Mouse (Mus musculus): ENCODE results near the gene 1700011M02Rik.
"Not testable (repeated sequence)": the region's sequence is repeated elsewhere in the genome, so short reads cannot be mapped to it uniquely, and the experiment has no call there.

1700011M02Rik gene

GRCm38 (mm10) chrX:102908587-102908986 lies at the start of gene 1700011M02Rik, which contains the start of gene Dmrtc1a:
1700011M02Rik (plus strand) TSS chrX:102908905.
Dmrtc1a (minus strand) TSS chrX:102908687.
- in situ Hi-C loops (cut with MboI, MseI), result not testable (repeated sequence)

- in situ Hi-C loops (cut with MboI, MseI), result loop anchor here (5.0 to 10.0 kb wide), 2 partner anchors 76 to 1907 kb away; no protein-coding TSS in a partner anchor
Measured at GRCm38 (mm10) chrX:102867871-102868270, 40.8 kb upstream of the 1700011M02Rik start, which contains the start of gene 1700031F05Rik. 1700031F05Rik (minus strand) TSS chrX:102867971.

- in situ Hi-C loops (cut with MboI, MseI), result loop anchor here in 1 of 2 experiments (5.0 kb wide), 1 partner anchor 218 kb away; no protein-coding TSS in a partner anchor
Measured at GRCm38 (mm10) chrX:102914823-102915222, 6.1 kb downstream of the 1700011M02Rik start.

GRCm38 (mm10) chrX:102926707-102927106 lies 18.0 kb downstream of the 1700011M02Rik start:
- in situ Hi-C loops (cut with MboI, MseI), result loop anchor here in 1 of 2 experiments (25.0 kb wide), 1 partner anchor 714 kb away; no protein-coding TSS in a partner anchor

- in situ Hi-C loops (cut with MboI, MseI), result loop anchor here in 1 of 2 experiments (25.0 kb wide), 1 partner anchor 716 kb away; no protein-coding TSS in a partner anchor
Measured at GRCm38 (mm10) chrX:102928072-102928471, 19.4 kb downstream of the 1700011M02Rik start, which contains the start of gene 1700018G05Rik. 1700018G05Rik (plus strand) TSS chrX:102928372.

- in situ Hi-C loops (cut with MboI, MseI), result loop anchor here (5.0 to 25.0 kb wide), 2 partner anchors 251 to 721 kb away; no protein-coding TSS in a partner anchor
Measured at GRCm38 (mm10) chrX:102932992-102933570, 24.4 kb downstream of the 1700011M02Rik start.

GRCm38 (mm10) chrX:102933571-102934394 lies 25.1 kb downstream of the 1700011M02Rik start:
- in situ Hi-C loops (cut with MboI, MseI), result loop anchor here (5.0 to 25.0 kb wide), 2 partner anchors 251 to 721 kb away; no protein-coding TSS in a partner anchor

GRCm38 (mm10) chrX:102934395-102934764 lies 25.7 kb downstream of the 1700011M02Rik start:
- in situ Hi-C loops (cut with MboI, MseI), result loop anchor here (5.0 to 25.0 kb wide), 2 partner anchors 252 to 722 kb away; no protein-coding TSS in a partner anchor

- in situ Hi-C loops (cut with MboI, MseI), result loop anchor here in 1 of 2 experiments (25.0 kb wide), 1 partner anchor 724 kb away; no protein-coding TSS in a partner anchor
Measured at GRCm38 (mm10) chrX:102936743-102937142, 28.0 kb downstream of the 1700011M02Rik start.

- in situ Hi-C loops (cut with MboI, MseI), result not testable (repeated sequence)
Measured at GRCm38 (mm10) chrX:102950136-102950535, 41.4 kb downstream of the 1700011M02Rik start.

GRCm38 (mm10) chrX:102958917-102959316 lies 50.2 kb downstream of the 1700011M02Rik start:
- in situ Hi-C loops (cut with MboI, MseI), result no loop called here

Data from T-helper 17 cell (primary cell).